Mouse (Mus musculus): ENCODE measurements around the gene Pcyt1b. TPM values are rescaled to one million over a fixed set of nuclear protein-coding genes. Genes with fewer than 3 reads are reported as not detected.

The Pcyt1b gene
- total RNA-seq, 1 experiment = 8.7 TPM

DNA sequence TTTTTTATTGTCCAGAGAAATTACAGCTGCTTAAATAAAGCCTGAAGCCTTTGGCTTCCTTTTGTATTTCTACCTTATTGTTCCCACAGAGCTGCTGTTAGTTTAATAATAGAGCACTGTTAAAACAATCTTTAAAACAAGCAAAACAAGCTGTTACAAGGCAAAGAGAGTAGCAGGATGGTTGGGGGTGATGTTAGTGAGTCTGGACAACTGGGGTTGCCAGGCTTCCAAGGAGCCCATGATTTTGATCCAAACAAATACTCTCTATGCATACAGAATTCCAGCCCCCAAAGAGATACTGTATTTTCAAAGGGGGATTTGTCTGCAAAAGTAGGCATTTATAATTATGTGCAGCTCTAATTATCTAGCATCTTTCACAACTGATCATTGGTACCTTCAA is 77.7 kb downstream of the Pcyt1b start:
- no peaks in the 10 kb centered on the region for H3K4me1 ChIP-seq (ENCODE audit: control insufficient read depth in 2 of 2, insufficient read depth in 2 of 2, low read length in 2 of 2, poor library complexity in 1 of 2)
- no peak for DNase-seq (ENCODE audit: low read depth, low spot score)
- TF ChIP-seq HCFC1 (IDR thresholded peaks at IDR 0.05; ENCODE audit: borderline replicate concordance, insufficient read depth, low read length) = no peak
- no peak for TF ChIP-seq MAFK (IDR thresholded peaks at IDR 0.05; ENCODE audit: insufficient read depth, low read depth, low read length)
- no peak for TF ChIP-seq CHD2 (IDR thresholded peaks at IDR 0.05; ENCODE audit: low read depth, low read length)
- no peak for TF ChIP-seq ZNF384 (IDR thresholded peaks at IDR 0.05; ENCODE audit: low read depth, low read length)
- no peak for TF ChIP-seq ZC3H11A (IDR thresholded peaks at IDR 0.05; ENCODE audit: borderline replicate concordance, low read depth, low read length)
- in situ Hi-C loops (cut with MboI; ENCODE audit: low sequenced_read_pairs in 2 of 2, unreplicated experiment in 2 of 2) = no loop called here
- H3K27ac ChIP-seq (ENCODE audit: insufficient read depth, low read depth, low read length, poor library complexity, severe bottlenecking) = no peak overlapping the region
- peaks cover 3% of the 10 kb centered on the region; the same call in 1 of the 2 replicates for H3K36me3 ChIP-seq (ENCODE audit: control insufficient read depth, insufficient read depth, low read length, poor library complexity, severe bottlenecking)
- H3K4me3 ChIP-seq (ENCODE audit: insufficient read depth in 1 of 2, low read depth in 1 of 2, low read length in 2 of 2, poor library complexity in 1 of 2, severe bottlenecking in 1 of 2) = no peak overlapping the region
- H3K9me3 ChIP-seq (ENCODE audit: control insufficient read depth, insufficient read depth, low read depth, low read length) = no peaks in the 10 kb centered on the region
- no peak overlapping the region for H3K9ac ChIP-seq (ENCODE audit: insufficient read depth, low read depth, low read length, poor library complexity, severe bottlenecking)

DNA sequence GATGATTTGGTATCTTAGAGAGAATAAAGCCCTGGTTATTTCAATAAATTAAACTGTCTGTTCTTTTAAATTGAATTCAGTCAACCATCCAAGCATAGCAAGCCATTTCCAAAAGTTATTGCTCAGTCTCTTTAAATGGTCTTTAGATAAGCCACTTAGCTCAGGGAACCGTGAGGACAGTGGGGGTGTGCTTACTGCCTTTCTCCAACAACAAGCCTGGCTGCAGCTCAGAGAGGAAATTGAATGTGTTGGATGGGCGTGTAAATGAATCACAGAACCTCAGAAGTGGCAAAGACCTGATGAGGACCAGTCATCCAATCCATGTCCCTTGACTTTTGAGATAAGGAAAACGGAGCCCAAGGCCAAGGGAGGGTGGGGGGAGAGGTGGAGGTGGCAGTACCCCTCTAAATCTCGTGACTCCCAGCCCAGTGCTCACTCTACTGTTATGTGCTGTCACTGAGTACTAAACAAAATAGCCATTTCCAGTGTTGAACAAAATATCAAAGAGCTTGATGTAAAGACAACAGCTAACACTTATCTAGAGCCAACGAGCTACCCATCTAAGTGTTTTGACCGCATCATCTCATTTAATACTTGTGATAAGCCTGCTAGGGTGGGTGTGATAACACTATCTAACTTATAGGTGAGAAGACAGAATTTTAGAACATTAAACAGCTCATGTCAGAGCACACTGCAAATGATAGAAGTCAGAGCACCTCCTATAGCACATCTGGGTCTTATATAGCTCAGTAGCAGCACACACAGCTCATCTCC is 78.5 kb downstream of the Pcyt1b start:
- DNase-seq (ENCODE audit: low read depth, low spot score) = no peak
- no peaks in the 10 kb centered on the region for H3K4me1 ChIP-seq (ENCODE audit: control insufficient read depth in 2 of 2, insufficient read depth in 2 of 2, low read length in 2 of 2, poor library complexity in 1 of 2)
- TF ChIP-seq CHD2 (IDR thresholded peaks at IDR 0.05; ENCODE audit: low read depth, low read length) (no peak), MAFK (IDR thresholded peaks at IDR 0.05; ENCODE audit: insufficient read depth, low read depth, low read length) (no peak), ZC3H11A (IDR thresholded peaks at IDR 0.05; ENCODE audit: borderline replicate concordance, low read depth, low read length) (no peak), HCFC1 (IDR thresholded peaks at IDR 0.05; ENCODE audit: borderline replicate concordance, insufficient read depth, low read length) (no peak), ZNF384 (IDR thresholded peaks at IDR 0.05; ENCODE audit: low read depth, low read length) (no peak)
- no peak overlapping the region for H3K27ac ChIP-seq (ENCODE audit: insufficient read depth, low read depth, low read length, poor library complexity, severe bottlenecking)
- H3K9me3 ChIP-seq (ENCODE audit: control insufficient read depth, insufficient read depth, low read depth, low read length) = no peaks in the 10 kb centered on the region
- in situ Hi-C loops (cut with MboI; ENCODE audit: low sequenced_read_pairs in 2 of 2, unreplicated experiment in 2 of 2) = no loop called here
- H3K36me3 ChIP-seq (ENCODE audit: control insufficient read depth, insufficient read depth, low read length, poor library complexity, severe bottlenecking) = peaks cover 3% of the 10 kb centered on the region; the same call in 1 of the 2 replicates
- H3K9ac ChIP-seq (ENCODE audit: insufficient read depth, low read depth, low read length, poor library complexity, severe bottlenecking) = no peak overlapping the region
- H3K4me3 ChIP-seq (ENCODE audit: insufficient read depth in 1 of 2, low read depth in 1 of 2, low read length in 2 of 2, poor library complexity in 1 of 2, severe bottlenecking in 1 of 2) = no peak overlapping the region

DNA sequence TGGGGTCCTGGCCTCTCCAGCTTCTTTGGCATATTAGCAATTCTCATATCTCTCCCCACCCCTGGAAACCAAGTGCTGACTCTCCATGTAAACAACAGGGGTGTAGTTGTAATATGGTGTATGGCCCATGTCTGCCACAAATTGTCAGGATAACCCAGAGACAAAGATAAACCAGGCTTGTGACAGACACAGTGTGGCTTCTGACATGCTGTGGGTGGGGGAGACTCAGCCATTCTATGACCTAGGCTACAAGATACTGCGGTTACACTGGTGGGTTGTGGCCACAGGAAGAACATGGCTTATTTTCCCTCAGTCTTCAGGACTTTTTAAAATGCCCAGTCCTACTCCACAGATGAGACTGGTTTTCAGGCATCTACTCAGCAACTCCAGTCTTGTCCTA is 94.5 kb downstream of the Pcyt1b start:
- no peak for TF ChIP-seq ZNF384 (IDR thresholded peaks at IDR 0.05; ENCODE audit: low read depth, low read length)
- TF ChIP-seq MAFK (IDR thresholded peaks at IDR 0.05; ENCODE audit: insufficient read depth, low read depth, low read length) = no peak
- no peak for TF ChIP-seq CHD2 (IDR thresholded peaks at IDR 0.05; ENCODE audit: low read depth, low read length)
- TF ChIP-seq ZC3H11A (IDR thresholded peaks at IDR 0.05; ENCODE audit: borderline replicate concordance, low read depth, low read length) = no peak
- no peak for TF ChIP-seq HCFC1 (IDR thresholded peaks at IDR 0.05; ENCODE audit: borderline replicate concordance, insufficient read depth, low read length)
- H3K4me1 ChIP-seq (ENCODE audit: control insufficient read depth in 2 of 2, insufficient read depth in 2 of 2, low read length in 2 of 2, poor library complexity in 1 of 2) = no peaks in the 10 kb centered on the region
- in situ Hi-C loops (cut with MboI; ENCODE audit: low sequenced_read_pairs in 2 of 2, unreplicated experiment in 2 of 2) = no loop called here

DNA sequence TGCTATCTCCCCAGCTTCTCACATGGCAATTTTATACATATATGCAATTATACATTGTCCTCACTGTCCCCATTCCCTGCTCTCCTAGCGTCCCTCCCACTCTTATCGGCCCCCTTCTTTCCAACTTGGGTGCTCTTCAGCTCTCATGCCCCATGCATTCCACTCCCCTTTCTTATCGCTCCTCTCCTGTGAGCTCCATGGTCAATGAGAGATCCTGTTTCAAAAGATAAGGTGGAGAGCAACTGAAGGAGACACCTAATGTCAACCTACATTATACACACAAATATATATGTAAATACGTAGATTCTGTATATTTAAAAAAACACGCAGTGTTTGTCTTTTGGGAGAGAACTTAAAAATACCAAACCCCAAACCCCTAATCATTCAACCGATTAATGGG is 95.9 kb downstream of the Pcyt1b start:
- Histone ChIP-seq H3K9ac (ENCODE audit: insufficient read depth, low read depth, low read length, poor library complexity, severe bottlenecking) (no peak overlapping the region), H3K4me3 (ENCODE audit: insufficient read depth in 1 of 2, low read depth in 1 of 2, low read length in 2 of 2, poor library complexity in 1 of 2, severe bottlenecking in 1 of 2) (no peak overlapping the region), H3K4me1 (ENCODE audit: control insufficient read depth in 2 of 2, insufficient read depth in 2 of 2, low read length in 2 of 2, poor library complexity in 1 of 2) (no peaks in the 10 kb centered on the region), H3K36me3 (ENCODE audit: control insufficient read depth, insufficient read depth, low read length, poor library complexity, severe bottlenecking) (peaks cover 3% of the 10 kb centered on the region), H3K27ac (ENCODE audit: insufficient read depth, low read depth, low read length, poor library complexity, severe bottlenecking) (no peak overlapping the region), H3K9me3 (ENCODE audit: control insufficient read depth, insufficient read depth, low read depth, low read length) (no peaks in the 10 kb centered on the region)
- no peak for TF ChIP-seq HCFC1 (IDR thresholded peaks at IDR 0.05; ENCODE audit: borderline replicate concordance, insufficient read depth, low read length)
- no peak for TF ChIP-seq ZC3H11A (IDR thresholded peaks at IDR 0.05; ENCODE audit: borderline replicate concordance, low read depth, low read length)
- no peak for TF ChIP-seq CHD2 (IDR thresholded peaks at IDR 0.05; ENCODE audit: low read depth, low read length)
- no peak for TF ChIP-seq MAFK (IDR thresholded peaks at IDR 0.05; ENCODE audit: insufficient read depth, low read depth, low read length)
- TF ChIP-seq ZNF384 (IDR thresholded peaks at IDR 0.05; ENCODE audit: low read depth, low read length) = no peak
- in situ Hi-C loops (cut with MboI; ENCODE audit: low sequenced_read_pairs in 2 of 2, unreplicated experiment in 2 of 2) = no loop called here
- no peak for DNase-seq (ENCODE audit: low read depth, low spot score)

More for the DNA sequence above, 94.5 kb downstream of the Pcyt1b start:
- H3K36me3 ChIP-seq (ENCODE audit: control insufficient read depth, insufficient read depth, low read length, poor library complexity, severe bottlenecking) = peaks cover 3% of the 10 kb centered on the region
- H3K9ac ChIP-seq (ENCODE audit: insufficient read depth, low read depth, low read length, poor library complexity, severe bottlenecking) = no peak overlapping the region
- no peak overlapping the region for H3K27ac ChIP-seq (ENCODE audit: insufficient read depth, low read depth, low read length, poor library complexity, severe bottlenecking)
- H3K9me3 ChIP-seq (ENCODE audit: control insufficient read depth, insufficient read depth, low read depth, low read length) = no peaks in the 10 kb centered on the region
- DNase-seq (ENCODE audit: low read depth, low spot score) = no peak
- no peak overlapping the region for H3K4me3 ChIP-seq (ENCODE audit: insufficient read depth in 1 of 2, low read depth in 1 of 2, low read length in 2 of 2, poor library complexity in 1 of 2, severe bottlenecking in 1 of 2)

Data from ES-E14 (cell line).